Mouse (Mus musculus): ENCODE measurements at regions not wholly inside any gene's neighbourhood (a gene's known extent, or its start where the extent isn't known, plus 50 kb on each side); places are given as distances from the start of the nearest gene placed in this dataset.
"Not testable (repeated sequence)": the region's sequence is repeated elsewhere in the genome, so short reads cannot be mapped to it uniquely, and the experiment has no call there.

- DNase-seq (ENCODE audit: low spot score in 2 of 2) = not testable (repeated sequence)
These were observed 458.4 kb downstream of the Epm2a start for GRCm38 (mm10) chr10:11801372-11802230.

- no peak for DNase-seq (ENCODE audit: low spot score in 2 of 2)
These were observed 466.1 kb downstream of the Epm2a start for GRCm38 (mm10) chr10:11809255-11809654.

GRCm38 (mm10) chr10:11822418-11822959, 479.3 kb downstream of the Epm2a start:
- DNase-seq (ENCODE audit: low spot score in 2 of 2) = peak in 1 of 2 experiments; percentile 34

- DNase-seq (ENCODE audit: low spot score in 2 of 2) = no peak
These were observed 497.9 kb downstream of the Epm2a start for GRCm38 (mm10) chr10:11841094-11841493.

- peak in 1 of 2 experiments; percentile 8 for DNase-seq (ENCODE audit: low spot score in 2 of 2)
These were observed 498.3 kb downstream of the Epm2a start for GRCm38 (mm10) chr10:11841494-11841893.

- no peak for DNase-seq (ENCODE audit: low spot score in 2 of 2)
These were observed 502.9 kb downstream of the Epm2a start for GRCm38 (mm10) chr10:11846141-11846540.

GRCm38 (mm10) chr10:11875145-11876131, 532.2 kb downstream of the Epm2a start:
- DNase-seq (ENCODE audit: low spot score in 2 of 2) = peak in 1 of 2 experiments; percentile 29

- DNase-seq (ENCODE audit: low spot score in 2 of 2) = no peak
These were observed 543.0 kb downstream of the Epm2a start for GRCm38 (mm10) chr10:11886237-11886636.

GRCm38 (mm10) chr10:11888953-11889352, 545.7 kb downstream of the Epm2a start:
- peak in 1 of 2 experiments; percentile 4 for DNase-seq (ENCODE audit: low spot score in 2 of 2)

GRCm38 (mm10) chr10:11922132-11922531, 578.9 kb downstream of the Epm2a start:
- DNase-seq (ENCODE audit: low spot score in 2 of 2) = no peak

- peak in 1 of 2 experiments; percentile 2 for DNase-seq (ENCODE audit: low spot score in 2 of 2)
These were observed 595.0 kb downstream of the Epm2a start for GRCm38 (mm10) chr10:11938164-11938563.

- DNase-seq (ENCODE audit: low spot score in 2 of 2) = no peak
These were observed 599.6 kb downstream of the Epm2a start for GRCm38 (mm10) chr10:11942772-11943171.

- DNase-seq (ENCODE audit: low spot score in 2 of 2) = peak; percentile 46 to 58
These were observed 617.2 kb downstream of the Epm2a start for GRCm38 (mm10) chr10:11960327-11960922.

GRCm38 (mm10) chr10:12004966-12005365, 661.8 kb downstream of the Epm2a start:
- DNase-seq (ENCODE audit: low spot score in 2 of 2) = no peak

GRCm38 (mm10) chr10:12005889-12006288, 662.7 kb downstream of the Epm2a start:
- DNase-seq (ENCODE audit: low spot score in 2 of 2) = peak in 1 of 2 experiments; percentile 12

- no peak for DNase-seq (ENCODE audit: low spot score in 2 of 2)
These were observed 674.1 kb downstream of the Epm2a start for GRCm38 (mm10) chr10:12017286-12017685.

GRCm38 (mm10) chr10:12018281-12018680, 675.1 kb downstream of the Epm2a start:
- DNase-seq (ENCODE audit: low spot score in 2 of 2) = no peak

- DNase-seq (ENCODE audit: low spot score in 2 of 2) = peak; percentile 47 to 60
These were observed 676.1 kb downstream of the Epm2a start for GRCm38 (mm10) chr10:12019159-12019779.

- no peak for DNase-seq (ENCODE audit: low spot score in 2 of 2)
These were observed 677.4 kb downstream of the Epm2a start for GRCm38 (mm10) chr10:12020576-12020975.

- DNase-seq (ENCODE audit: low spot score in 2 of 2) = no peak
These were observed 692.0 kb downstream of the Epm2a start for GRCm38 (mm10) chr10:12035159-12035558.

All from layer of hippocampus, postnatal 14 days (tissue).